In genomic region chr19:57252692-57253448, GRCm38 (mm10) we compare ENCODE assay signal across 25 mouse cellular contexts.
DNase-seq lines count a peak whose midpoint lies in the region; ATAC-seq and TF ChIP-seq lines count a peak whose summit lies in the region.
"Had no signal": no experiment of that assay in that cellular context is flagged by ENCODE, and none has a peak within 500 bp of the region (broad histone marks: within the 10 kb centered on the region; RNA-seq: fewer than 3 reads in every experiment).

No protein-coding gene starts in this region.

- TF ChIP-seq EP300 in heart, postnatal 0 days (IDR thresholded peaks at IDR 0.05; ENCODE audit: low read depth): no peak
- no peak for TF ChIP-seq EP300 in stomach, postnatal 0 days (optimal IDR thresholded peaks at IDR 0.05)

- H3K4me2 ChIP-seq in heart, postnatal 0 days (ENCODE audit: low read depth, low read length): no peak overlapping the region
- no peak overlapping the region for H3K4me2 ChIP-seq in liver, embryonic 15.5 days
- H3K4me2 ChIP-seq in liver, embryonic 12.5 days: no peak overlapping the region
- H3K4me2 ChIP-seq in stomach, embryonic 14.5 days (replicated peaks; ENCODE audit: low read depth, low read length): no peak overlapping the region
- H3K4me2 ChIP-seq in stomach, postnatal 0 days (replicated peaks; ENCODE audit: low read depth): no peak overlapping the region
- H3K4me2 ChIP-seq: embryonic facial prominence, embryonic 13.5 days; forebrain, embryonic 15.5 days had no signal

- H3K9ac ChIP-seq in heart, postnatal 0 days (replicated peaks; ENCODE audit: low read depth, low read length): no peak overlapping the region
- H3K9ac ChIP-seq in liver, embryonic 15.5 days: no peak overlapping the region
- no peak overlapping the region for H3K9ac ChIP-seq in liver, embryonic 12.5 days
- no peak overlapping the region for H3K9ac ChIP-seq in stomach, embryonic 14.5 days (replicated peaks; ENCODE audit: low read depth, low read length)
- no peak overlapping the region for H3K9ac ChIP-seq in stomach, postnatal 0 days (ENCODE audit: low read length)
- H3K9ac ChIP-seq: embryonic facial prominence, embryonic 13.5 days; forebrain, embryonic 15.5 days had no signal

- DNase-seq in heart, postnatal 0 days (ENCODE audit: low spot score): no peak
- DNase-seq in heart, adult 18-20 months: no peak
- no peak for DNase-seq in stomach, postnatal 0 days (ENCODE audit: low spot score)
- no peak for DNase-seq in urinary bladder, postnatal 14 days (ENCODE audit: low spot score)
- DNase-seq: adrenal gland, postnatal 25 days; B cell, adult 2 months; cerebellum, adult 11-12 months; cerebellum, postnatal 10 days; gastrocnemius, postnatal 25 days; heart, adult 11 months; heart, postnatal 14 days; kidney, adult 8-10 months; kidney, postnatal 10 days; lung, postnatal 10 days; right cerebral cortex, postnatal 25 days; thymus, adult 2 months; thymus, postnatal 36 days had no signal

- WGBS in heart, postnatal 0 days: 45% methylated on average over 9 of the region's 9 CpGs
- WGBS in liver, embryonic 15.5 days (ENCODE audit: insufficient replicate concordance): 46% methylated on average over 9 of the region's 9 CpGs
- 47% methylated on average over 9 of the region's 9 CpGs for WGBS in liver, embryonic 12.5 days (ENCODE audit: insufficient replicate concordance)
- WGBS in stomach, embryonic 14.5 days: 51% methylated on average over 9 of the region's 9 CpGs
- WGBS in stomach, postnatal 0 days: 54% methylated on average over 9 of the region's 9 CpGs

- no peak overlapping the region for H3K27ac ChIP-seq in heart, postnatal 0 days (ENCODE audit: low read depth)
- H3K27ac ChIP-seq in liver, embryonic 15.5 days (replicated peaks): peak overlapping the region; percentile 29
- H3K27ac ChIP-seq in liver, embryonic 12.5 days: no peak overlapping the region
- H3K27ac ChIP-seq in stomach, embryonic 14.5 days (ENCODE audit: low read length): no peak overlapping the region
- H3K27ac ChIP-seq in stomach, postnatal 0 days (replicated peaks): no peak overlapping the region
- H3K27ac ChIP-seq: embryonic facial prominence, embryonic 13.5 days; forebrain, embryonic 10.5 days; forebrain, embryonic 15.5 days had no signal

- H3K9me3 ChIP-seq in heart, postnatal 0 days (replicated peaks; ENCODE audit: control insufficient read depth, low read length): no peaks in the 10 kb centered on the region
- H3K9me3 ChIP-seq in liver, embryonic 15.5 days (replicated peaks): no peaks in the 10 kb centered on the region
- no peaks in the 10 kb centered on the region for H3K9me3 ChIP-seq in liver, embryonic 12.5 days (replicated peaks)
- no peaks in the 10 kb centered on the region for H3K9me3 ChIP-seq in stomach, embryonic 14.5 days (ENCODE audit: control insufficient read depth, low read depth, low read length)
- H3K9me3 ChIP-seq in stomach, postnatal 0 days (ENCODE audit: control insufficient read depth, low read length): no peaks in the 10 kb centered on the region
- H3K9me3 ChIP-seq: embryonic facial prominence, embryonic 13.5 days; forebrain, embryonic 10.5 days; forebrain, embryonic 15.5 days had no signal

- no peak for TF ChIP-seq CTCF in heart, postnatal 0 days (IDR thresholded peaks at IDR 0.05; ENCODE audit: low read depth)
- no peak for TF ChIP-seq CTCF in stomach, postnatal 0 days (IDR thresholded peaks at IDR 0.05; ENCODE audit: low read depth)

- ATAC-seq in heart, postnatal 0 days (ENCODE audit: insufficient read depth, low read depth): 0 out of 2 replicates have a peak, but pooled peaks have one; percentile 30
- peak; percentile 40; the same call in 1 of the 2 replicates for ATAC-seq in liver, embryonic 15.5 days (ENCODE audit: insufficient read depth)
- no peak for ATAC-seq in liver, embryonic 12.5 days
- peak; percentile 42; the same call in 1 of the 2 replicates for ATAC-seq in stomach, embryonic 14.5 days (ENCODE audit: insufficient number of reproducible peaks, insufficient read depth, low FRiP score, low read depth)
- no peak for ATAC-seq in stomach, postnatal 0 days (ENCODE audit: low FRiP score, low TSS enrichment)
- ATAC-seq: forebrain, embryonic 15.5 days; hindbrain, embryonic 16.5 days; midbrain, embryonic 16.5 days had no signal

- peaks cover 30% of the 10 kb centered on the region for H3K4me1 ChIP-seq in heart, postnatal 0 days (ENCODE audit: control insufficient read depth, insufficient read depth)
- H3K4me1 ChIP-seq in liver, embryonic 15.5 days (replicated peaks): 0 out of 2 replicates have a peak, but pooled peaks cover 4% of the 10 kb centered on the region
- peaks cover 3% of the 10 kb centered on the region; the same call in 1 of the 2 replicates for H3K4me1 ChIP-seq in liver, embryonic 12.5 days
- H3K4me1 ChIP-seq in stomach, embryonic 14.5 days (ENCODE audit: control insufficient read depth, insufficient read depth, low read length): peaks cover 6% of the 10 kb centered on the region; the same call in 1 of the 2 replicates
- no peaks in the 10 kb centered on the region for H3K4me1 ChIP-seq in stomach, postnatal 0 days (replicated peaks; ENCODE audit: control insufficient read depth, insufficient read depth)
- H3K4me1 ChIP-seq: forebrain, embryonic 15.5 days had no signal

- H3K4me3 ChIP-seq in heart, postnatal 0 days (ENCODE audit: low read depth, low read length): no peak overlapping the region
- no peak overlapping the region for H3K4me3 ChIP-seq in liver, embryonic 15.5 days (replicated peaks)
- H3K4me3 ChIP-seq in liver, embryonic 12.5 days: no peak overlapping the region
- H3K4me3 ChIP-seq in stomach, embryonic 14.5 days (ENCODE audit: low read depth, low read length): no peak overlapping the region
- H3K4me3 ChIP-seq in stomach, postnatal 0 days (ENCODE audit: low read depth, low read length): no peak overlapping the region
- H3K4me3 ChIP-seq: embryonic facial prominence, embryonic 13.5 days; forebrain, embryonic 10.5 days; forebrain, embryonic 15.5 days had no signal

- H3K36me3 ChIP-seq in heart, postnatal 0 days (replicated peaks; ENCODE audit: control insufficient read depth, insufficient read depth, low read length): no peaks in the 10 kb centered on the region
- no peaks in the 10 kb centered on the region for H3K36me3 ChIP-seq in liver, embryonic 15.5 days (replicated peaks)
- no peaks in the 10 kb centered on the region for H3K36me3 ChIP-seq in liver, embryonic 12.5 days
- H3K36me3 ChIP-seq in stomach, embryonic 14.5 days (ENCODE audit: control insufficient read depth, insufficient read depth, low read length): no peaks in the 10 kb centered on the region
- H3K36me3 ChIP-seq in stomach, postnatal 0 days (ENCODE audit: control insufficient read depth, insufficient read depth, low read length): no peaks in the 10 kb centered on the region
- H3K36me3 ChIP-seq: embryonic facial prominence, embryonic 13.5 days; forebrain, embryonic 10.5 days; forebrain, embryonic 15.5 days had no signal

- H3K27me3 ChIP-seq in heart, postnatal 0 days (ENCODE audit: control insufficient read depth, insufficient read depth, low read length): no peaks in the 10 kb centered on the region
- H3K27me3 ChIP-seq in liver, embryonic 15.5 days: no peaks in the 10 kb centered on the region
- H3K27me3 ChIP-seq in liver, embryonic 12.5 days (replicated peaks): no peaks in the 10 kb centered on the region
- no peaks in the 10 kb centered on the region for H3K27me3 ChIP-seq in stomach, embryonic 14.5 days (ENCODE audit: control insufficient read depth, insufficient read depth, low read length)
- no peaks in the 10 kb centered on the region for H3K27me3 ChIP-seq in stomach, postnatal 0 days (ENCODE audit: control insufficient read depth, insufficient read depth, low read length)
- H3K27me3 ChIP-seq: embryonic facial prominence, embryonic 13.5 days; forebrain, embryonic 15.5 days had no signal

Comparison
In these comparisons a context has a peak if more than half of its experiments do, and no peak if none do; other contexts are left out.
1. ATAC-seq: peak in heart, postnatal 0 days (single experiment), liver, embryonic 15.5 days (single experiment) and stomach, embryonic 14.5 days (single experiment); none in liver, embryonic 12.5 days (single experiment) and stomach, postnatal 0 days (single experiment).